Mouse (Mus musculus): Measurements from ENCODE around the gene Pdx1.

DNA sequence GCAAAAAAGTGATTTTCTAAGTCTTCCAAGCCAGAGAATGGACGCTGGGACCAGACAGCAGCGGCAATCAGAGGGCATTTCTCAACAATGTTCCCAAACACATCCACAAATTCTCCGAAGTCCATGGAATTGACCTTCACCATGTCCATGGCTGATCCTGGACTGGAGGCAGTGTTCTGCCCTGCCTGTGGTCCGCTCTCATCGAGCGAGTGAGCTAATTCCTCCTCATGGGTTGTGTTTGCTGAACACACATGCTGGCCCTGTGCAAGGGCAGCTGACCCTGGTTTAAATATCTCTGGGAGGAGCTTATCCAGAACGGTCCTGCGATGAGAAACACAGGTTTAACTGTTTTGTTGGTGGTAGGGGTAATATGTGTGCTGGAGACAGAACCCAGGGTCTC lies 52.4 kb downstream of the Pdx1 start, which contains the start of gene Urad:
- TF ChIP-seq CTCF (IDR thresholded peaks at IDR 0.05; ENCODE audit: extremely low read depth, insufficient read depth, insufficient read length, insufficient replicate concordance) (no peak), POLR2A (IDR thresholded peaks at IDR 0.05; ENCODE audit: low read depth, low read length) (no peak)
